Mouse (Mus musculus) embryonic facial prominence, embryonic 14.5 days (tissue): ENCODE results near the gene Tmem108. TPM values are rescaled to one million over a fixed set of nuclear protein-coding genes. Genes with fewer than 3 reads are reported as not detected.

Experiments used
- ATAC-seq: fragments of 200-750 bp; cut with Nextera tagmentation; 2 replicates; pipeline ENCODE4 v1.8.0; 2017; ENCODE audit warnings: low read depth, moderate number of reproducible peaks, moderate TSS enrichment
- DNase-seq: peaks from one replicate; pipeline ENCODE4 v3.0.0-alpha.2; 2015; ENCODE audit warnings: low spot score
- H3K27ac ChIP-seq: fragments of 300-500 bp; sonication (generic); replicated peaks from 2 replicates; pipeline ENCODE4 v1.5.1; 2014; ENCODE audit warnings: low read depth, mild to moderate bottlenecking, low read length, moderate library complexity
- H3K27me3 ChIP-seq: fragments of 300-500 bp; sonication (generic); replicated peaks from 2 replicates; pipeline ENCODE4 v1.6.1; 2014; ENCODE audit warnings: low read length; ENCODE audit not compliant: control insufficient read depth, insufficient read depth
- H3K36me3 ChIP-seq: fragments of 300-500 bp; sonication (generic); 2 replicates; pipeline ENCODE4 v1.6.1; 2014; ENCODE audit warnings: low read length, mixed read lengths; ENCODE audit not compliant: control insufficient read depth, insufficient read depth
- H3K4me1 ChIP-seq: fragments of 300-500 bp; sonication (generic); 2 replicates; pipeline ENCODE4 v1.6.1; 2014; ENCODE audit warnings: antibody characterized with exemption, low read length; ENCODE audit not compliant: control insufficient read depth, insufficient read depth
- H3K4me2 ChIP-seq: fragments of 300-500 bp; sonication (generic); 2 replicates; pipeline ENCODE4 v1.6.1; 2014; ENCODE audit warnings: low read depth, mild to moderate bottlenecking, low read length, moderate library complexity, mixed read lengths
- H3K4me3 ChIP-seq: fragments of 300-500 bp; sonication (generic); 2 replicates; pipeline ENCODE4 v1.5.1; 2014; ENCODE audit warnings: low read depth, mild to moderate bottlenecking, low read length
- H3K9ac ChIP-seq: fragments of 300-500 bp; sonication (generic); 2 replicates; pipeline ENCODE4 v1.6.1; 2014; ENCODE audit warnings: low read depth, mild to moderate bottlenecking, low read length, moderate library complexity, mixed read lengths
- H3K9me3 ChIP-seq: fragments of 300-500 bp; sonication (generic); 2 replicates; pipeline ENCODE4 v1.6.1; 2016; ENCODE audit warnings: low read length; ENCODE audit not compliant: control insufficient read depth
- WGBS: fragments of 180-500 bp; shearing (Covaris S2); extraction: QIAGEN DNeasy Blood & Tissue Kit; methylation state at CpG from one replicate; pipeline ENCODE4 v1.1.7; 2014; 5-methylcytosine and 5-hydroxymethylcytosine counted together
- polyA plus RNA-seq: library from polyadenylated mRNA; unstranded; fragments of >200 nt; fragmentation: Nextera tagmentation; extraction: Ambion mirVana; gene quantifications from 2 replicates; pipeline ENCODE4 v1.2.1, GENCODE M21; 2014

The Tmem108 gene
- polyA plus RNA-seq, 1 experiment from 2014 or later: 9.9 TPM

GRCm38 (mm10) chr9:103668830-103669229 is 92.8 kb downstream of the Tmem108 start:
- no peak overlapping the region for H3K9ac ChIP-seq
- WGBS: 80% methylated on average over 6 of the region's 6 CpGs

GRCm38 (mm10) chr9:103665817-103666216 is 95.8 kb downstream of the Tmem108 start:
- Histone ChIP-seq H3K4me2 (no peak overlapping the region), H3K9ac (no peak overlapping the region), H3K4me1 (no peaks in the 10 kb centered on the region), H3K27me3 (no peaks in the 10 kb centered on the region), H3K4me3 (no peak overlapping the region), H3K36me3 (no peaks in the 10 kb centered on the region), H3K9me3 (peaks cover 3% of the 10 kb centered on the region; the same call in 1 of the 2 replicates), H3K27ac (no peak overlapping the region)
- DNase-seq: no peak
- no peak for ATAC-seq
- WGBS: 85% methylated on average over 6 of the region's 6 CpGs

More at GRCm38 (mm10) chr9:103668830-103669229, 92.8 kb downstream of the Tmem108 start:
- Histone ChIP-seq H3K9me3 (no peaks in the 10 kb centered on the region), H3K27me3 (no peaks in the 10 kb centered on the region), H3K36me3 (no peaks in the 10 kb centered on the region), H3K4me3 (no peak overlapping the region), H3K4me1 (no peaks in the 10 kb centered on the region), H3K4me2 (no peak overlapping the region), H3K27ac (no peak overlapping the region)
- ATAC-seq: no peak
- DNase-seq: no peak

- Histone ChIP-seq H3K9me3 (peaks cover 3% of the 10 kb centered on the region; the same call in 1 of the 2 replicates), H3K4me3 (no peak overlapping the region), H3K9ac (no peak overlapping the region), H3K4me2 (no peak overlapping the region), H3K36me3 (no peaks in the 10 kb centered on the region), H3K4me1 (no peaks in the 10 kb centered on the region), H3K27ac (no peak overlapping the region), H3K27me3 (no peaks in the 10 kb centered on the region)
- DNase-seq (no peak), ATAC-seq (no peak)
- 73% methylated on average over 11 of the region's 11 CpGs for WGBS
These were observed 97.5 kb downstream of the Tmem108 start for GRCm38 (mm10) chr9:103664151-103664550.

- Histone ChIP-seq H3K27me3 (no peaks in the 10 kb centered on the region), H3K27ac (no peak overlapping the region), H3K4me2 (no peak overlapping the region), H3K4me1 (peaks cover 12% of the 10 kb centered on the region), H3K4me3 (no peak overlapping the region), H3K36me3 (no peaks in the 10 kb centered on the region), H3K9me3 (peaks cover 3% of the 10 kb centered on the region; the same call in 1 of the 2 replicates), H3K9ac (no peak overlapping the region)
- WGBS: 80% methylated on average over 1 of the region's 1 CpGs
- DNase-seq (no peak), ATAC-seq (no peak)
These were observed 99.8 kb downstream of the Tmem108 start for GRCm38 (mm10) chr9:103661873-103662272.

- Histone ChIP-seq H3K9me3 (peaks cover 3% of the 10 kb centered on the region; the same call in 1 of the 2 replicates), H3K27me3 (no peaks in the 10 kb centered on the region), H3K4me1 (peaks cover 30% of the 10 kb centered on the region), H3K9ac (no peak overlapping the region), H3K4me2 (no peak overlapping the region), H3K36me3 (no peaks in the 10 kb centered on the region), H3K4me3 (no peak overlapping the region), H3K27ac (no peak overlapping the region)
- 52% methylated on average over 5 of the region's 5 CpGs for WGBS
- ATAC-seq (no peak), DNase-seq (no peak)
These were observed 103.7 kb downstream of the Tmem108 start for GRCm38 (mm10) chr9:103657981-103658380.

- Histone ChIP-seq H3K27ac (peak overlapping the region; percentile 29; the same call in 1 of the 2 replicates), H3K36me3 (no peaks in the 10 kb centered on the region), H3K9me3 (peaks cover 3% of the 10 kb centered on the region; the same call in 1 of the 2 replicates), H3K27me3 (no peaks in the 10 kb centered on the region), H3K4me3 (no peak overlapping the region), H3K4me1 (peaks cover 30% of the 10 kb centered on the region), H3K4me2 (no peak overlapping the region), H3K9ac (no peak overlapping the region)
- ATAC-seq: peak; percentile 58
- 35% methylated on average over 13 of the region's 13 CpGs for WGBS
- peak; percentile 81 for DNase-seq
These were observed 104.3 kb downstream of the Tmem108 start for GRCm38 (mm10) chr9:103657183-103657975.

- no peak overlapping the region for H3K4me3 ChIP-seq
- H3K4me1 ChIP-seq: peaks cover 30% of the 10 kb centered on the region
- no peaks in the 10 kb centered on the region for H3K27me3 ChIP-seq
- H3K27ac ChIP-seq: no peak overlapping the region; the same call in 1 of the 2 replicates
- H3K9ac ChIP-seq: no peak overlapping the region
- H3K9me3 ChIP-seq: no peaks in the 10 kb centered on the region
- WGBS: 9% methylated on average over 10 of the region's 10 CpGs
- DNase-seq (peak; percentile 83), ATAC-seq (peak; percentile 68)
- H3K36me3 ChIP-seq: no peaks in the 10 kb centered on the region
- H3K4me2 ChIP-seq: 0 out of 2 replicates have a peak overlapping the region, but pooled peaks have one; percentile 5
These were observed 107.5 kb downstream of the Tmem108 start for GRCm38 (mm10) chr9:103653995-103654587.

- Histone ChIP-seq H3K4me2 (no peak overlapping the region), H3K9ac (no peak overlapping the region), H3K27ac (no peak overlapping the region), H3K4me1 (peaks cover 22% of the 10 kb centered on the region), H3K36me3 (no peaks in the 10 kb centered on the region), H3K9me3 (no peaks in the 10 kb centered on the region), H3K4me3 (no peak overlapping the region), H3K27me3 (no peaks in the 10 kb centered on the region)
- ATAC-seq (no peak), DNase-seq (no peak)
- 63% methylated on average over 8 of the region's 8 CpGs for WGBS
These were observed 109.3 kb downstream of the Tmem108 start for GRCm38 (mm10) chr9:103652127-103652882.
